Mouse (Mus musculus) heart, adult 9 months (tissue): ENCODE data around the gene Prkab2.
A peak's percentile ranks its signal among the peaks of the same experiment; 100 is the strongest.

Source experiments
- DNase-seq, 2 experiments: peaks; one replicate each; pipeline ENCODE4 v3.0.0; 2022; ENCODE audit warnings: low spot score in 2 of 2

Gene Prkab2

GRCm38 (mm10) chr3:97657655-97658411 is at the start of gene Prkab2:
Gene Prkab2, plus strand, starts transcription at chr3:97658193.
- DNase-seq, result peak; percentile 99

DNA sequence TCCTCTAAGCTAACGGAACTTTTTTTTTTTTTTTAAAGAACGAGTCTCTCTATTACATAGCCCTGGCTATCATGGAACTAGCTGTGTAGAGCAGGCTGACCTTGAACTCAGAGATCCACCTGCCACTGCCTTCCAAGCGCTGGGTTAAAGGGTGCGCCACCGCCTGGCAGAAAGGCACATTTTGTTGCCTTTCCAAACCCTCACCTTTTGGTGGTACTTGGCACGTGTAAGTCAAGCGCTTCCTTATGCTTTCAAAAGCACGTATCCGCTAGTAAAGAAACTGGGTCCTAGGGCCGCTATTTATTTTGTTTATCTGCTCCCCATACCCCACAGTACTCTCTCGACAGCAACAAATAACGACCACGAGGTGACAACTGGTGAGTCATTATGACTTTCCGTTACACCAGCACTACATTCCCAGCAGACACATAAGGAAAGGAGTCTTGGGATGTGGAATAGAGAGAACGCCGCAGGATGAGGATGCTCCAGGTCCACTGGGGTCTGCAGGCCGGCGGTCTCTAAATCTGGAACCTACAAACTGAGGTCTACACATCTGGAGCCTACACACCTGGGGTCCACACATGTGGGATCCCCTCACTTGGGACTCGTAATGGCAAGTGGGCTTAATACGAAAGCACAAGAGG is 48.7 kb upstream of the Prkab2 start:
- peak in 1 of 2 experiments; percentile 24 for DNase-seq

- peak; percentile 89 to 92 for DNase-seq
These were observed 48.1 kb upstream of the Prkab2 start, which contains the start of gene Chd1l for GRCm38 (mm10) chr3:97609845-97610410. Gene Chd1l, minus strand, starts transcription at chr3:97610203.

- DNase-seq, result no peak
These were observed 47.0 kb upstream of the Prkab2 start for GRCm38 (mm10) chr3:97611021-97611420.

GRCm38 (mm10) chr3:97615154-97615553 is 42.8 kb upstream of the Prkab2 start:
- DNase-seq, result no peak

GRCm38 (mm10) chr3:97615933-97616332 is 42.1 kb upstream of the Prkab2 start:
- no peak for DNase-seq

GRCm38 (mm10) chr3:97617091-97617825 is 40.7 kb upstream of the Prkab2 start:
- DNase-seq, result no peak

GRCm38 (mm10) chr3:97617899-97618298 is 40.1 kb upstream of the Prkab2 start:
- no peak for DNase-seq

GRCm38 (mm10) chr3:97620657-97621056 is 37.3 kb upstream of the Prkab2 start:
- no peak for DNase-seq

- no peak for DNase-seq
These were observed 33.4 kb upstream of the Prkab2 start for GRCm38 (mm10) chr3:97624611-97625010.

- no peak for DNase-seq
These were observed 30.1 kb upstream of the Prkab2 start for GRCm38 (mm10) chr3:97627893-97628292.

- DNase-seq, result peak; percentile 81 to 85
These were observed 29.5 kb upstream of the Prkab2 start, which contains the start of gene Fmo5 for GRCm38 (mm10) chr3:97628391-97629001. Gene Fmo5, plus strand, starts transcription at chr3:97628804.

- DNase-seq, result no peak
These were observed 28.1 kb upstream of the Prkab2 start for GRCm38 (mm10) chr3:97629941-97630340.

DNA sequence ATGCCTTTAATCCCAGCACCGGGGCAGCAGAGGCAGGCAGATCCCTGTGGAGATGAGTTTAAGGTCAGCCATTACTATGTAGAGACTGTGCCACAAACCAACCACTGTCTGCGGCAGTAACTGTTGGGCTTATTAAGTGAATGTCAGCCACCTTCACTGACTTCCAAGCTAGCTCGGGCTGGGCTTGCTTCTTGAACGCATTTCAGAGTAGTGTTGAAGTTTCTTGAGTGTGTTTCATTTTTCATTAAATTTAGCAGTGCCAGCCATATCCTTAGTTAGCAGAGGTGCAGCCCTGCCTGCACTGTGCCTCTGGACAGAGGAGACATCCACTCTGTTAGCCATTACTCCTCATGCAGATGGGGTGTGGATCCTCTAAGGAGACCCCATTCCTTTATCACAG is 27.2 kb upstream of the Prkab2 start:
- DNase-seq, result no peak

DNA sequence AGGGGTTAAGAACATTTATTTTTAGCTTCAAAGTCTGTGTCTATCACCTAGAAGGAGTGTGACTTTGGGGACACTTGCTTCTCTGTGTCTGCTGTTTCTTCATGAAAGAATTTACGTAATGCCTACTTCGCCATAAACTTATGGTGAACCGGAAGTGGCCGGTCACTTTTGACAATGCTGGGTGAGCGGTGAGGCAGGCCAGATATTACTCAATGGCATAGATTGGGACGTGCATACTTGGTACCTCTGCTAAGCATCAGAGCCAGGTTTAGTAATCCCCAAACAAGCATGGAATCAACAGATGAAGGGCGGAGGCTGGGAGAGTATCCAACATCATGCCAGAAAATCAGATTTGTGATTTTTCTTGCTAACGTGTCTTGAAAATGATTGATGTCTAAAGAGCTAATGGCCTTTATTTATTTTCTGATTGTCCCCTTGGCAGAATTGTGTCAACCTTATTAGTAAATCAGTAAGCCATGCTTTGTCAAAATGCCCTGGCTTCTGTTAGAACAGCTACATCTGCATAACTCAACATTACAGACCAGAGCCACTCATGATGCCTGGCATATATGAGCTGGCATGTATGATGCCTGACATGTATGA is 26.6 kb upstream of the Prkab2 start:
- DNase-seq, result no peak

DNA sequence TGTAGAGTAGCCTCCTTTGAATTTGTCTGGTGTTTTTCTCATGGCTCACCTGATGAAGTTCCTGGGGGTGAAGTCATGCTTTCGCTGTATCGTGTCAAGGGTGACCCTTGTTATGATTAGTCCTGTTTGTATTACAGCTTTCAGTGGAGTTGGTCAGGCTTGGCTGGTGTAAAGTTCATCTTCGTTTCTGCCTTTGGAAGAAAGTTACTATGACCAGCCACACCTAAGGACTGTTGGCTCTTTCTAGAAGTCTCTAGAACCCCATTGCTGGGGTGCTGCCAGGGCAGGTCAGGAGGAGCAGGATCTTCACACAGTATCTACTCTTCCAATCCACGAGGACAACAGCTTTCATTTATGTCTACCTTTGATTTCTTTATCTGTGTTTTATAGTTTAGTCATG is 24.5 kb upstream of the Prkab2 start:
- DNase-seq, result no peak

GRCm38 (mm10) chr3:97634288-97634761 is 23.7 kb upstream of the Prkab2 start:
- peak in 1 of 2 experiments; percentile 58 for DNase-seq

GRCm38 (mm10) chr3:97641396-97641795 is 16.6 kb upstream of the Prkab2 start:
- DNase-seq, result no peak

GRCm38 (mm10) chr3:97642001-97642400 is 16.0 kb upstream of the Prkab2 start:
- no peak for DNase-seq

GRCm38 (mm10) chr3:97648518-97648917 is 9.5 kb upstream of the Prkab2 start:
- peak; percentile 43 to 50 for DNase-seq

DNA sequence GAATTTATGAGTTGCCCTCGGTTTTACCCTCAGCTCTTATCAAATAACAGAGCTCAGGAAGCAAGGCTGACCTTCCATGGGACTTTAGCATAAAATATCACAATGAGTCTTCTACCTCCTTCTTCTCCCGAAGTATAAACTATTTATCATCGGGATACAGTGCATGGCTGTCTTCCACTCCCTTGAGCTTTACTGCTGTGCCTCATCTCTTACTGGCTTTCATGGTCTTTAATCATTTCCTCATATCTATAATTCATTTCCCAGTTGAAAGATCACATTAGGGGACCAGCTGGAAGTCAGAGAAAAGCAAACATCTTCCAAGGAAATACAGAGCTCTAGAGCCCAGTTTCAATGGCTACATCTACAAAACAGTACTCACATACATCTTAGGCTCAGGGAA is 9.0 kb upstream of the Prkab2 start:
- DNase-seq, result no peak
